Mouse (Mus musculus): Measurements from ENCODE around the gene Tshr.
"Not testable (repeated sequence)": the region's sequence is repeated elsewhere in the genome, so short reads cannot be mapped to it uniquely, and the experiment has no call there.

Gene Tshr

DNA sequence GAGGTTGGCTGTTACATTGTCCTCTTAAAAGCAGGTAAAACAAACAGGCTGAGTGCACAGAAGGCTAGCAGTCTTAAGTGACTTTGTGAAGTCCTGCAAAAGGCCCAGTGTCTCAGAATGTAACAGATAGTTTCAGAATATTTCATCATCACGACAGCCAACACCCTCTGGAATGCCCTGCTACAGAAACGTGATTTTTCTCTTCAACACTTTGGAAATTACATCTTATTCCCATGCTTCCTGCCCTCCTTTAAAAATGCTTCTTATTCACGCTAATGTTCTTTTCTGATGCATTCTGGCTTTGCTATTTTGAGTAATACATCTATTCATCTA lies 111.8 kb downstream of the Tshr start:
- no peak for DNase-seq (ENCODE audit: low read depth, low spot score)

DNA sequence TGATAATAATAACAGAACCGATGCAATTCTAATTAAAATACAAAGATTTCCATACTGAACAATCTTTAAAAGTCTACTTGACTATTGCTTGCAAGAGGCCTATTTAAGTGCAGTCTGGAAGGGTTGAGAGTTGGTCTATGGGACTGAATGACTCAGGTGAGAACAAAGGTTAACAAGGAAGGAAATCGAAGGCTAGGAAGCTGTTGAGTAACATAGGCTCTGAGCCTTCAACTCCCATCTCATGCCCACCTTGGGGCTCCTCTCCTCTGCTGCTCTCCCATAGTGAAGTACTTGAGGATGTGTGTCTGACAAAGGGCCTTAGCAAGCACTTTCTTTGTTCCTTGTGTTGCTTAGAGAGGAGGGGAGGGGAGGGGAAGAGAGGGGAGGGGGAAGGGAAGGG lies 116.1 kb downstream of the Tshr start:
- no peak for DNase-seq (ENCODE audit: low read depth, low spot score)

DNA sequence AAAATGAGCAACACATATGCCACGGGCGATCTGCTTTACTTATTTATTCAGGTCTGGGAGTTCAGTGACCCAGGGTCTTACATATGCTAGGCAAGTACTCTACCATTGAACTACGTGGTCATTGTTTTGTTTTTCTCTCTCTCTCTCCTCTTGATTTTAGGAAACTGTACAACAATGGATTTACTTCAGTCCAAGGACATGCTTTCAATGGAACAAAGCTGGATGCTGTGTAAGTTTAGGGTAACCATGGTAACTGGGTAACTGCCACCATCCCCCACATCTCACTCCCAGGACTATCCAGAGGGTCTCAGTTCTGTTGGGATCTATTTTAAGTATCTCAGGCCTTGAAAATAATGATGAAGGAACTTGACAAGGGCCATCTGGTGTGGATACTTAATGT lies 127.4 kb downstream of the Tshr start:
- DNase-seq (ENCODE audit: low read depth, low spot score): peak; percentile 34

DNA sequence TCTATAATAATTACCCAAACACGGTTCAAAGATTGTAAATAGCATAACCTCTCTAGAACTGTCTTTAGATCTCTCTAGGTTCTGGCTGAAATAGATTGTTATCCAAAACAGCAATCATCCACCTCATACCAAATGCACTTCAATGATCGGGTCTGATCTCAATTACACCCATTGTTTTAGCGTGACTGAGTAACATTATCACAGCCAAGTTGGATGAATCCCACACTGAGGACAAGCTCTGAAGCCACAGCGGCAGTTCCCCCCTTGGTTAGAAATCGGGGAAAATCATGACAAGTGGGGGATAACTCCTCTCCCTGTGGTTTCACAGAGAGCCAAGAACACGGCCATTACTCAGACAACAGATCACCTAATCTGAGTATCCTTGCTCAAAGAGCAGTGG lies 129.6 kb downstream of the Tshr start:
- no peak for DNase-seq (ENCODE audit: low read depth, low spot score)

DNA sequence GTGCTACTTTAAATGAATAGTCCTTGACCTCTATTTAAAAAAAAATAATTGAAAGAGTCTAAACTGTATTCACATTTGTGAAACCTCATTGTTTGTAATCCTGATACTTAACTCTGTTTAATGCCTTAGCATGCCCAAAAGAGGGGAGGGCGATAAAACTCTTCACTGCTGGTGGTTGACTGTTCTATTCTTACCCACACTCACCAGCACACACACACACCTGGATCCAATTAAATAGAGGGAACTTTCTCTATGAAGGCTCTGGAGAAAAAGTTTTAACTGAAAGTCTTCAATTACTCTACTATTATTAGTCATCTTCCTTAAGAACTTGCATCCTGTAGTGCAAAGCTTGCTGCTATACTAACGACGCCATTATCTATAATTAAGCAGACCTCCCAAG lies 133.4 kb downstream of the Tshr start:
- DNase-seq (ENCODE audit: low read depth, low spot score): no peak

DNA sequence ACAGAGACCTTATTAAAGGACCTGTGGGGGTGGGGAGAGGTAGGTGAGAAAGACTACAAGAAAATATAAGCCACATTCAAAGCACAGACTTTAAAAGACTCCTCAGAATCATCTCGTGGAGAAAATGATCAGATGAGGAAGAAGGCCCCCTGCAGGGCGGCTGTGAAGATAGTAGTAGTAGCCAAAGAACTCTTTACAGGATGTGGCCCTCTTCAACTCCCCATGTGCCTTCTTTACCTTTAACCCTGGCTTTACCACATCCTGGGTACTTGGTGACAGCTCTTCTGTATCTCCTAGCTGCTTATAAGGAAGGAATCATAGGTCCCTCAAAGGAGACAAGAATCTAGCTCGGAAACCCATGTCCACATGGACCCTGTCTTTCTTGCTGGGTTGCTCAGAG lies 139.3 kb downstream of the Tshr start:
- DNase-seq (ENCODE audit: low read depth, low spot score): no peak

DNA sequence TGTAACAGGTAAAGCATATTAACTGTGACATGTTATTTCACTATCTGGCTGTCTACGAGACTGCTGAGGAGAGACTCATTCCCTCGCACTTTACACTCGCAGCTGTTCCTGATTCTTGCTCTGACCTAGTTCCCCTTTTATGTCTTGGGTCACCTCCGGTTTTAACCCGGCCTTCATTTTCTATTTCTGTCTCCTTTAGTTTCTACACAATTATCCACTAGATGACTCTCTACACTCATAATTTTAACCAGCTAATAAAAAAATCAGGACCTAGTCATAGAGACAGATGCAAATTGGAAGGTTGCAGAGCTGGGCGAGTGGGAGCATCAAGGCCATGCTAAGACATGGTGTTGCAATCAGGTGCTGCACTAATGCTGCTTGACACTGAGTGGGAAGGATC lies 150.2 kb downstream of the Tshr start:
- no peak for DNase-seq (ENCODE audit: low read depth, low spot score)

DNA sequence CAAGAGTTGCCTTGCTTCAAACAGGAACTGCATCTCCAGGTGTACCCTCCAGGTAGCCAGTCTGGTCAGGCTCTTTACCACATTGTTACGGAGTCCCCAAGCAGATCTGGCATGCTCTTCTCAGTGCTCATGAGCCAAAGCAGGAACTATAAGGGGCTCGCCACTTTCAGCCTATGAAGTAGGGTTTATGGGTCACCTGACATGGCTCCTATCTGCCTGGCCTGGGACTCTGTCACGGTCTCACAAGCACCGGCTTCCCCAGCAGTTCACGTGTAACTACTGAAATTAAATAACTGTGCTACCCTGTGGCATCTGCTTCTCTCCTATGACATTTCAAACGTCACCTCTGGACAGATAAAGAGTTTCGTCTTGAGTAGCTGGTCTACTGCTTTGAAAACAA lies 155.8 kb downstream of the Tshr start:
- DNase-seq (ENCODE audit: low read depth, low spot score): no peak

DNA sequence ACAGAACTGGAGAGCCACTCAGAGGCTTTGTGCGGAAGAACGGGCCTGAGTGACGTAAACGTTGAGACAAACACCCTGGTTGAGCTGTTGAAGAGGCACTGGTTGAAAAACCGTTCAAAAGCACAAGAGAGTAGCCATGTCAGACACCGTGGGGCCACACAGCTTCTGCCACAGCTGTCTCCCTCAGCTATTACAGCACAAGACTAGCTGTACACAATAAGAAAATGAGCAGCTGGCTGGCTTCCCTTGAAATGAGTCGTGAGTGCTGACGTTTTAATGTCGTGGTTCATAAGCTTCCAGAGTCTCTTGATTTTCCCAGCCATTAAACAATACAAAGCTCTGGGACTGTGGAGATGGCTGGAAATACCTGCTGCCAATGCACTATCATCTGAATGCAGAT lies 165.1 kb downstream of the Tshr start:
- DNase-seq (ENCODE audit: low read depth, low spot score): no peak

DNA sequence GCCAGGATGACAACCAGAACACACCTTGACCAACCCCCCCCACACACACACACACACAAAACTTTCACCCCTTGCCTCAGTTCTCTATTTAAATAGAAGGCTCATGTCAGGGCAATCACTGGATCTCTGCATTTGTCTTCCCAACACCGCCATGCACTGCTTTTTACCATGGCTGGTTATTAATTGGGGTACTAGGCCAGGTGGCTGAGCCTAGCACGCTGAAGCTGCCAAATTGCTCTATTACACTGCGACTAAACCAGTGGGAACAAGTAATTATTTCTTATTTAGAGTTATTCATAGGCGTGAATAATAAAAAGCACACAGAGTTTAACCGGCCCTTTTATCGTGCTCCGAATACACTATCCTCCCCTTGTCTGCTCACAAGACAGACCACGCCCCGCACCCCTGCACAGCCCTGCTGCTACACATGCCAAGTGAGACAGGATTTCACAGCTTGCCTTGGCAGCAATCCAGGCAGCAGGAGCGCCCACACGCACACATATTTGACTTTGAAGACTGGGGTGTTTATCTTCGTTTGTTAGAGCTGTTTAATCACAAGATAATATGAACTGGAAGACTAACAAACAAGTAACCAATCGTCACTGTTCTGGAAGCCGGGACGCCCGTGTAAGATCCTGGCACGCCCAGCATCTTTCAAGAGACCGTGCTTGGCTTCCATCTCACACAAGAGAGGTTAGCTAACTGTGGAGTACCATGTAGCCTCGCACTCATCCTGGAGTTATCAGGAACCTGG lies 167.6 kb downstream of the Tshr start:
- DNase-seq (ENCODE audit: low read depth, low spot score): peak; percentile 16

DNA sequence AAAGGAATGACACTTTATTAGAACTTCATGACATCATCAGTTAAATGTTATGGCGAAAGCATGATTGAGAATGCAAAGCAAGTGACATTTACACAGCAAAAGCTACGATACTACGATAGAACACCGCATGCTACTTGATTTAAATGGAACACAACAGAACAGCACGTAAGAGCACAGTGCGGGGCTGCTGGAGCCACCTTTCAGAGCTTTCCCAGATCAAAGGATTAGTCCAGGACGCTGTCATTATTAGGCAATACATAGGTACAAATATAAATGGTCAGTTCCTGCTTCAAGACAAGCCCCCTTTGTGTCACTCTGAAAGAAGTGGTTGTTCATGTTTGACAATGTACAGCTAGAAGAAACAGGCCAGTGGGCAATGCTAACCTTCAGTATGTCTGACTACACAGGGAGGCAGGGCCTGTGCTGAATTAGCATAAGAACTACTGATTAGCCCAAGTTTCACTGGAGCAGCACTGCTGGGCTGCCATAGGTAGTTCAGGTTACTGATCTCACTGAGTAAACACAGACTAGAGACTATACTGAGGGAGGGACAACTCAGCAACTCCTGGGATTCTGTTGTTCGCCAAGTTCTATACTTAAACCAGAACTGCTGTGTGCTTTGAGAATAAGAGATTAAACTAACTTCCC lies 173.1 kb downstream of the Tshr start:
- DNase-seq (ENCODE audit: low read depth, low spot score): not testable (repeated sequence)

DNA sequence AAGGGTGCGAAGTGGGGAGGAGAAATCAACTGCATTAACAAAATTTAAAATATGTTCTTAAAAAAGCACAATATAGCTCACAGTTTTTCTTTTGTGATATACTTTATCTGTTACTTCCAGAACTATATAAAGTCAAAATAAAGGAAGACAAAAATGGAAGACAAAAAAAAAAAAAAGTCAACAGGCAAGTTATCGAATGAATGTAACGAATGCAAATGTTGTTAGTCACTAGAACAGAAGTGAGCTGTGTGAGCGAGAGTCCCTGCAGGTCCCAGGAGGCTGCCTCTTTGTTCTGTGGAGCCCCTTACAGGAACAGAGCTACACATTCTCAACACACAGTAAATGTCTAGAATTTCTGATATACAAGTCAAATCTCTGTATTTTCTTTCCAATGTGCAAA lies 173.8 kb downstream of the Tshr start:
- DNase-seq (ENCODE audit: low read depth, low spot score): not testable (repeated sequence)

DNA sequence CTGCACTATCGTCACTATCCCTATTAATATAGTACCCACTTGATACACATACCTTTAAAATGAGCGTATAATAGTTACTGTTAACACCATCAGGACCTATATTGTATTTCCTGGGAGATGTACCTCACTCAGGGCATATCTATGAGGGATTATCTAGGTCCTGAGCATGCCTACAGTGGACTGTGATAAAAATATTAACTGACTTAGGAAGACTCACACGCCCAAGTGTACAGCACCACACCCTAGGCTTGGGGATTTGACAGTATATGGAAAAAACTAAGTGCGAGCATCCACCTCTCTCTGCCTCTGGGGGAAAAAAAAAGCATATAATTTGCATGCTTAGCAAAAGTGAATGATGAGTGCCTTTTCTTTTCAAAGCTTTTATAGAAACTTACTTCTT lies 182.8 kb downstream of the Tshr start:
- no peak for DNase-seq (ENCODE audit: low read depth, low spot score)

DNA sequence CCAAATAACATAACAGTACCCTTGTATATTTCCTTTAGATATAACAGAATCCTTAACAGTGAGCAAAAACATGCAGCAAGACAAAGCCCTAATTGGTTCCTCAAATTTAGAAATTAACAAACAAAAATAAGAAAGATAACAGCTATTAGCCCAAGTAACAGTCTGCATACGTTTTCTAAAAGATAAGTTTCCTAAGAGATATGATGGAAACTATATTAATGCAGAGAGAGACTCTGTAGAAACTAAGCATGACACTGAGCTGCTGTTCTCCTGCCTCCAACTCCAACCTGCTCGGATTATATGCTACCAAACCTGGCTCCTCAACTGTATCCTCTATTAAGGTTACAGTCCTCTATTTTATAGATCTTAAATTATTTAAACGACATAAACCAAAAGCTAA lies 184.9 kb downstream of the Tshr start:
- DNase-seq (ENCODE audit: low read depth, low spot score): no peak

DNA sequence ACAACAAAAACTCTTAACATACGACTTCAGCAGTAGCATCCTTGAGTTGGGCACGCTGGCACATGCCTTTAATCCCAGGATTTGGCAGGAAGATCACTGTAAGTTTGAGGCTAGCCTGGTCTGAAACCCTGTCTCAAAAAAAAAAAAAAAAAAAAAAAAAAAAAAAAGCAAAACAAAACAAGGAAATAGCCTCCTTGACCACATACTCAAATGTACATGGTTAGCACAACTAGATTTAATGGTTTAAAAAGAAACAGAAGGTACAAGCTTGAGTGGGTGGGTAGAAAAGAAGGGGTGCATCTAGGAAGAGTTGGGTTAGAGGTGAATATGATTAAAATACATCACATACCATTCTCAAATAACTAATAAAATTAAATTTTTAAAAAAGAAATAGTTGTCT lies 187.3 kb downstream of the Tshr start:
- no peak for DNase-seq (ENCODE audit: low read depth, low spot score)

DNA sequence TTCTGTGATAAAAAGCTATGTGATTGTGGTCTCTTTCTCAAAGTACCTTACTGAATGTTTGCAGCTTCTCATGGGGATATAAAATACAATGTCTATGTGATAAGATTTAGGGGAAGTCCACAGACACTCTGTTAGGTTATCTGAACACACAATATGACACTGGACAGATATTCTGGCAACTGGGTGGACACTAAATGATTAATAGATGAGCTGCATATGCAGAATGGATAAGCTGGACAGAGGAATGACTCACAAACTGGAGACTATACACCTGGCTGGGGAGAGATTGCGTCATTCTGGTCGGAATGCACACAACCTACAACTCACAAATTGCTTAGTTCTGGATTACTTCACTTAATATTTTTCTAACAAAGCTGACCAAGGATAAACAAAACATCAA lies 195.3 kb downstream of the Tshr start:
- no peak for DNase-seq (ENCODE audit: low read depth, low spot score)

DNA sequence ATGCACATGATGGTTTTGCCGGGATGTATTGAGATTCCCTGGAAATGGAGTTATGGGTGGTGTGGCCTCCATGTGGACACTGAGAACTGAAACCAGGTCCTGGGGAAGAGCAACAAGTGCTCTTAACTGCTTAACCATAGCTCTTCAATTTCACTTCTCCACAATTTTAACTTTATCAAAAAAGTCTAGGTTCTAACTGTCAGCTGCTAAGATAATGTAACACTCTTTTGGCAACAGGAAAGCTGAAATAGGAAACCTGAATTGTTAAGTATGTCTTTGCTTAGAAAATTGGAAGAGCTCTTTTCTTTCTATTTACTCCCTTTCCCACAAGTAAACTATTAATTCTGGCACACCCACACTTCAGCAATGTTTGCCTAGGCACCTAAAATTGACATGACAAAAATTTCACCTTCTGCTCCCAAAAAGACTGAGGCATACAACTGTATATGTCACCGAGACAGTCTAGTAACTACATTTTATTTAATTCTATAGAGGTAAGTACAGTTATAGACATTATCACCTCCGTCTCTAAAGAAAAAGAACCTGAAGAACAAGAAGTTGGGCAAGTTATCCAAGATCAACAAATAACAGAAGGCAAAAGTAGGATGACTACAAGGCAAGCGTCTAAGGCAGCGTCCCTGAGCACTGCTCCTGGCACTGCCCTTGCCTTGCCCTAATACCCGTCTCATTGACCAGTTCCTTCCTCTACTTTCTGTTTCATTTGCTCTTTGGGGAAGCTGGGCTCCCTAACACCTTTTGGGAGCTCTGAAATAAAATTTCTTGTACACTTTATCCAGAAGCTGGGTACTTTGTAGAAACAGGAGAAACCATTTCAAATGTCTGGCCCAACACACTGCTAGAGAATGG lies 197.1 kb downstream of the Tshr start:
- DNase-seq (ENCODE audit: low read depth, low spot score): no peak

DNA sequence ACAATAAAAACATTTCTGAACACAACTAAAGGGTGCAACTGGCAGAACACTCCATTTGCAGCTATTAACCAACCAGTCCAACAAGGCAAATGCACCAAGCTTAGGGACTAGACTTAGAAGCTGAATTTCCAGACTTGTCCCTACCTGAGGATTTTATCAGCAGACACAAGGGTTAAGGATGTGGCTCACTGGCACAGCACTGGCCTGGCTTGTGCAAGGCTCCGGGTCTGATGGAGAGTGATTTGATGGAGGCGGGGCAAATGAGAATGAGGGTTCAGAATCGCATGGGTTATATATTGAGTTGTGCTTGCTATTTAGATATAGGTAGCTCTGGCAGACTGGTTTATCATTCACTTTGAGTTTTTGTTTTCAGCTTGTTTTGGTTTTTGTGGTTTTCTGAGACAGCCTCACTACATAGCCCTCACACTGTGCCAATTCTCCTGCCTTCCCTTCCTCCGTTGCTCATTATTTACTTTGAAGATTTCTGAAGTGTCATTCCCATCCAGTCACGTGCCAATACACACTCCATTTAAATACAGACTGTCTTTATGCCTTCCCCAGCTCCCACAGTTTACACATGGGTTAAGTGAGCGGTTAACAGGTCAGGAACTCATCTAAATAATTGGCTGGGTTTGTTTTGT lies 198.1 kb downstream of the Tshr start:
- no peak for DNase-seq (ENCODE audit: low read depth, low spot score)

DNA sequence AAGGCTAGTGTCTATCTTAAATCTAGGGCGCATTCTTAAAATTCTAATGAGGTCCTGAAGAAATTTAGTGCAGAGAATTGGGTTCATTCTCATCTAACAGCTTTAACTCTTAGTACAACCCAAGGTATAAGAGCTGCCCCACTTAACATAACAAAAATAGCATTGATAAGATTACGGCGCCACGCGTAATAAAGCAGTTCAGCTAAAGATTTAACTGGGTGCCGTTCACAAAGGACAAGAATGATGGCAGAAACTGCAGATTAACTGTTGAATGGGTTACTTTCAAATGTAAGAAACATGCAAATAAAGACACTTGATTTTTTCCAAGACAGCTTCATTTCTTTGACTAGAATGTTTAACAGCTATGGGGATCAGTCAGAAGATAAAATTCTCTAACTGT lies 199.0 kb downstream of the Tshr start:
- DNase-seq (ENCODE audit: low read depth, low spot score): peak; percentile 67

DNA sequence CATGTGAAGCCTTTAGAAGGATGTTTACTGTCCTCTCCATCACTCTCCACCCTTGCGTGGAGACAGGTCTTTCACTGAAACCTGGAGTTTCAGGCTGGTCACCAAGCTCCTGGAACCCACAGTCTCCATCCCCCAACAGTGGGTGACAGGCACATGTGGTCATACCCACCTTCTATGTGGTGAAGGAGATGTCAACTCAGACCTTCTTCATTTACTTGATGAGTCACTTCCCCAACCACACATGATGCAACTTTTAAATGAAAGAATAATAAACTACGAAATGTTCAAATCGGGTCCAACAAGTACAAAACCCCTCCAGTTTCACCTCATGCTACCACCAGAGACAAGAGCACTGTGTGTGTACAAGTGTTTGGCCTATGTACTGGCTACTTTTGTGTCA lies 200.8 kb downstream of the Tshr start:
- DNase-seq (ENCODE audit: low read depth, low spot score): no peak

DNA sequence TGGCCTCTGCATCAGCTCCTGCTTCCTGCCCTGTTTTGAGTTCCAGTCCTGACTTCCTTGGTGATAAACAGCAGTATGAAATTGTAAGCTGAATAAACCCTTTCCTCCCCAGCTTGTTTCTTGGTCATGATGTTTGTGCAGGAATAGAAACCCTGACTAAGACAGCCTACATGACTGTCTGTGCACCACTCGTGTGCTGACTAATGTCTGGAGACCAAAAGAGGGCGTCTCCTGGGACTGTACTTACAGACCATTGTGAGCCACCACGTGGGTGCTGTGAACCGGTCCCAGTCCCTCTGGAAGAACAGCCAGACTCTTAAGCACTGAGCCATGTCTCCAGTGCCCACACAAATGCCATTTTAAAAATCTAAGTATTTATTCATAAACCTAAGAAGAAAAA lies 201.5 kb downstream of the Tshr start:
- DNase-seq (ENCODE audit: low read depth, low spot score): peak; percentile 24

DNA sequence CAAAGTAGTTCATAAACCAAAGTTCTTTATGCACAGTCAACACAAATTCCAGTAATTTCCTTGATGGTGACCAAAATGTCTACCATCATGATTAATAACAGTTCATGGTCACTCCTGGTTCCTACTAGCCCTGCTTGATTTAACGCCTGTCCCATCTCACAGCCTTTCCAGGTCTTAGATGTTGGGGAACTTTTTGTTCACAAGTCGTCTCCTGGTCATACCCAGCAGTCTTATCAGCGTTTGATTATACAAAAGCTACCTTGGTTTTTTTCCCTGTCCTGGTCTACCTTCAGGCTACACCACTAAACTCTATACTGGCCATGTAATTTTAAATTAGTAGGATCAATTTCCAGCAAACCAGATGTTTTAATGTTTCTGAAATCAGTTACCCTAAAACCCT lies 202.7 kb downstream of the Tshr start:
- no peak for DNase-seq (ENCODE audit: low read depth, low spot score)

Data from ES-CJ7 (cell line).